Mouse (Mus musculus): ENCODE measurements around the gene Lactb. TPM values are rescaled to one million over a fixed set of nuclear protein-coding genes. Genes with fewer than 3 reads are reported as not detected.
A peak's percentile ranks its signal among the peaks of the same experiment; 100 is the strongest.

The Lactb gene
- polyA plus RNA-seq, 1 experiment = 8.5 TPM

DNA sequence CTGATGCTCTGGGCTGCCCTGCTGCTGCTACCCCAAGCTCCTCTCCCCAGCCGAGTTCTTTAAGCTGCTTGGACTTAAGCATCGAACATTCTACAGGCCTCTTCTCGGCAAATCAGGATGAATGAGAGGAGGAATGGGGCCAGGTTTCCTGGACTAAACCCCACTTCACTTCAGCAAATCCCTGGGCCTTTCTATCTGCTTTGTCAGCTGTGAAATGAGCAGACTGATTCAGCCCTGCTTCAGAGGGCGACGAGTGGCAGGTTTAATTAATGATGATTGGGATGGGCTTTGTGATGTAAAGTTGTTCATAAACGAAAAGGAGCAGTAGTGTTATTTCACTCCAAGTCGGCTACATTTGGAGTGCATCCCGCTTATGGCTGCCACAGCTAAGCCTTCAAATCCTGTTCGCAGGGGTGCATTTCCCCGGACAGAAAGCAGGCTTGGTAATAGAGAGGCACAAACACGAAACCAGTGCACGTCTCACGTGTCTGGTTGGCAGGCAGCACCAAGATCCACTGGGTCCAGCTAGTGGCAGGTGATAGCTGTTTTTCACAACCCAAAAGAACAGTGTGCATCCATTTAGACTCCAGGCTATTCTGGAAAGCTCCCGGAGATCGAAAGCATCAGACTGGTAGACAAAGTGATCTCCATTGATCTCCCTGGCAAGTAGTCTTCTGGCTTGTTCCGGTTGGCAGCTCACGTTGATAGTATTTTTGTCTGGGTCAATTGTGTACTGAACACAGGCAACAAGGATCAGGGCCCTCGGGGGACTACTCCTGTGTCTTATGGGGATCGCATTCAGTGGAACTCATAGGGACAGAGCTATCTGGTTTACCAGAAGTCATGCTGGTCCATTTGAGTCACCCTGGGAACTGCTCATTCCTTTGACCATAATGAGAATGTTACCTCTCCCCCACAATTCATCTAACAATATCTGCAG, 41.1 kb downstream of the Lactb start:
- H3K4me1 ChIP-seq = peaks cover 31% of the 10 kb centered on the region
- TF ChIP-seq FLI1 (IDR thresholded peaks at IDR 0.05; ENCODE audit: low read length) (no peak), GATA1 (IDR thresholded peaks at IDR 0.05; ENCODE audit: borderline replicate concordance, low read length) (no peak)
- H3K9me3 ChIP-seq = no peaks in the 10 kb centered on the region
- H3K27me3 ChIP-seq (replicated peaks) = no peaks in the 10 kb centered on the region
- no peak overlapping the region for H3K4me3 ChIP-seq (replicated peaks)
- H3K36me3 ChIP-seq (replicated peaks; ENCODE audit: low read length) = no peaks in the 10 kb centered on the region

DNA sequence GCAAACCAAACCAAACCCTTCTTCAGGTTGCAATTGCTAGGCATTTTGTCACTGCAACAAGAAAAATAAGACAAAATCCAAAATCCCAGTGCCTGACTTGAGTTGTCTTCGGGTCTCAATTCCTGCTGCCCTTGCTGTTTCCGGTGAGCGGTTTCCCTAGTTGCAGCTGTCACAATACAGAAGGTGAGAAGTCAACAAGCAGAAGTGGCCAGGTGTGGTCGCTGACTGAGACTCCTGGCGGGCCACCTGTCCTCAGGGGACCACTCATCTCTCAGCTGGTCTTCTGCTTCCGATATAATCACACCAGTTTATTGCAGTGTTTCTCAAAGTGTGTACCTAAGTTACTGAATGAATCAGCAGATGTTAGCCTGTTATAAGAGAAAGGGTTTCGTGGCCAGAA, 44.9 kb downstream of the Lactb start:
- Histone ChIP-seq H3K36me3 (replicated peaks; ENCODE audit: low read length) (no peaks in the 10 kb centered on the region), H3K27me3 (replicated peaks) (no peaks in the 10 kb centered on the region), H3K9me3 (no peaks in the 10 kb centered on the region), H3K4me1 (peaks cover 7% of the 10 kb centered on the region), H3K4me3 (replicated peaks) (no peak overlapping the region)
- TF ChIP-seq FLI1 (IDR thresholded peaks at IDR 0.05; ENCODE audit: low read length) (no peak), GATA1 (IDR thresholded peaks at IDR 0.05; ENCODE audit: borderline replicate concordance, low read length) (no peak)

DNA sequence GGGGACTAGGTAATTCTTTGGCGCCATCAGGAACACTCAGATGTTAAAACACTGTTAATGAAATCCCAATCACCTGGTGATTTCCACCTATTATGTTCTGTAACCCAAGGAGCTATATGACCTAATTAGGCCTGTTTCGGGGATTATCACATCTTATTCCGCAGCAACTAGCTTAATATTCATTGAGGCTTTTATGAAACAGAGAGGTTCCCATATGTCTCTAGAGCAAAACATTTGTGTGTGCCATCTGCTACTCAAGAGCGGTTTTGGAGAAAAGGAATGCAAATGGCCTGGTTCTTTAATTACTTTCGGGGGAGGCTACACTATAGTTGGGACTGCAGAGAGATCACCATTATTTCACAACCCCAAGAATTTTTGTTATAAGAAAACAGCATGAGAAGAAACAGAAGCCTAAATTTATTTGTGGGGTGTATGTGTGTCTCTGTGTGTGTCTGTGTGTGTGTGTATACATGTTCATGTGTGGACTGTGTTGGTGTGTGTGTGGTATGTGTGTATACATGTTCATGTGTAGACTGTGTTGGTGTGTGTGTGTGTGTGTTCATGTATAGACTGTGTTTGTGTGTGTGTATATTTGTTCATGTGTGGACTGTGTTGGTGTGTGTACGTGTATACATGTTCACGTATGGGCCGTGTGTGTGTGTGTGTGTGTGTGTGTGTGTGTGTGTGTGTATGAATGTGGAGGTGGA, 47.4 kb downstream of the Lactb start:
- no peaks in the 10 kb centered on the region for H3K9me3 ChIP-seq
- H3K4me3 ChIP-seq (replicated peaks) = no peak overlapping the region
- H3K4me1 ChIP-seq = peaks cover 4% of the 10 kb centered on the region; the same call in 1 of the 2 replicates
- no peak for TF ChIP-seq GATA1 (IDR thresholded peaks at IDR 0.05; ENCODE audit: borderline replicate concordance, low read length)
- no peak for TF ChIP-seq FLI1 (IDR thresholded peaks at IDR 0.05; ENCODE audit: low read length)
- no peaks in the 10 kb centered on the region for H3K36me3 ChIP-seq (replicated peaks; ENCODE audit: low read length)
- H3K27me3 ChIP-seq (replicated peaks) = no peaks in the 10 kb centered on the region

DNA sequence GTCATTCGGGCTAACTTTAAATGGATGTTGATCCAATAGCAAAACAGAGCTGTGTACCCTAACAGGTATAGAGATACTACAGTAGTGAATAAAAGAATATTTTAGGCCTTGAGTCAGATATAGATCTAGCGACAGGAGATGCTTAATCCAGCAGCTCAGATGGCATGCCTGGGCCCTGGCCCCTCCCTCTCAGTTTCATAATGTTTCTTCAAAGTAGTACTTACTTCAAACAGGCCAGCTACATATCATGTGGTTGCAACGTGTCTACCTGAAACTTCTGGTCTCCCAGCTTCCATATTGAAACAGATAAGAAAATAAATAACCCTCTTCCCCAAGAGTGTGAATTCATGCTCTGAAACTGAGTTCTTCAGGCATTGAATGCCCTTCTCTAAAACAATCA, 49.4 kb downstream of the Lactb start:
- no peak overlapping the region for H3K4me3 ChIP-seq (replicated peaks)
- H3K27me3 ChIP-seq (replicated peaks) = no peaks in the 10 kb centered on the region
- TF ChIP-seq GATA1 (IDR thresholded peaks at IDR 0.05; ENCODE audit: borderline replicate concordance, low read length) = no peak
- no peak for TF ChIP-seq FLI1 (IDR thresholded peaks at IDR 0.05; ENCODE audit: low read length)
- no peaks in the 10 kb centered on the region for H3K36me3 ChIP-seq (replicated peaks; ENCODE audit: low read length)
- no peaks in the 10 kb centered on the region; the same call in 1 of the 2 replicates for H3K9me3 ChIP-seq
- H3K4me1 ChIP-seq = peaks cover 6% of the 10 kb centered on the region; the same call in 1 of the 2 replicates

DNA sequence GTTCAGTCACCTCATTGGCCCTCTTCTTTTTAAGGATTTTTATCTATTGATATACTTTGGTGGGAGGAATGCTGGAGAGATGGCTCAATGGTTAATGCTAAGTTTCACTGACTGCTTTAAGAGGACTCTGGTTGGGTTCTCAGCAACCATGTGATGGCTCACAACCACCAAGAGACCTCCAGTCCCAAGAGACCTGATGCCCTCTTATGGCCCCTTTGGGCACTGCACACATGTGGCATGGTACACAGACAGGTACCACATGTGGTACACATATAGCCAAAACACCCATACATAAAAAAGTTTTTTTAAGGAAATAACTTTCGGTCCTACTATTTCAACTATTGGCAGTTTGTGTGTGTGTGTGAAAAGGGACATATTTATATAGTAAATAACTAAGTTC, 53.2 kb downstream of the Lactb start:
- H3K4me1 ChIP-seq = peaks cover 24% of the 10 kb centered on the region
- H3K4me3 ChIP-seq (replicated peaks) = no peak overlapping the region
- TF ChIP-seq GATA1 (IDR thresholded peaks at IDR 0.05; ENCODE audit: borderline replicate concordance, low read length) (no peak), FLI1 (IDR thresholded peaks at IDR 0.05; ENCODE audit: low read length) (no peak)
- H3K9me3 ChIP-seq = no peaks in the 10 kb centered on the region; the same call in 1 of the 2 replicates
- no peaks in the 10 kb centered on the region for H3K27me3 ChIP-seq (replicated peaks)
- peaks cover 6% of the 10 kb centered on the region for H3K36me3 ChIP-seq (replicated peaks; ENCODE audit: low read length)

DNA sequence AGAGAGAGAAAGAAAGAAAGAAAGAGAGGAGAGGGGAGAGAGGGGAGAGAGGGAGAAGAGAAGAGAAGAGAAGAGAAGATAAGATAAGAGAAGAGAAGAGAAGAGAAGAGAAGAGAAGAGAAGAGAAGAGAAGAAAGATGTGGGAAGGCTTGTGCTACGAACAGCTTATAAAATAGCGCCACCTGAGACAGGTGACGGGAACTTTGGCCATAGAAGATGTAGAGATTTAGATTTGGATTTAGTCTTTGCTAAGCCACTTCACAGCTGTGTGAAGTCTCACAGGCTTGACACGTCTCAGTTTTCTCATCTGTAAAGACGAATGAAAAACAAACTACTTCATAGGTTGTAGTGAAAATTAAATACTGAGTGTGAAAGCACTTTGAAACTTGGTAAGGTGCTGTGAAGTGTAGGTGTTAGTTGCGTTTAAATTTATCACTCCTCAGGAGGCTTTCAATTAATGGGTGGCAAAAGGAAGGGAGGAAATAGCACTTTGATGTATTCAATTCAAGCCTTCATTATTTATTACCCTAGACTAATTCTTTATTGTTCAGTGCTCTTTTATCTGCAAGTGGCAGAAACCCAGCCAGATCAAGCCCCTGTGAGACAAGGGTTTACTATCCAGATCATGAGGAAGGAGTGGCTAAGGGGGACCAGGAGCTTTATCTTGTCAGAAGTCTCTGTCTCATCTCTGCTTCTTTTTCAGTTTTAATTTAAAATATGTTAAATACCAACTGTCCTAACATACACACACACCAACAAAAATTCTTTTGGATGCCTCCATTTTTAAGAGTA, 54.6 kb downstream of the Lactb start:
- Histone ChIP-seq H3K4me3 (replicated peaks) (peak overlapping the region; percentile 59), H3K36me3 (replicated peaks; ENCODE audit: low read length) (peaks cover 10% of the 10 kb centered on the region), H3K9me3 (no peaks in the 10 kb centered on the region; the same call in 1 of the 2 replicates), H3K4me1 (peaks cover 38% of the 10 kb centered on the region), H3K27me3 (replicated peaks) (no peaks in the 10 kb centered on the region)
- TF ChIP-seq FLI1 (IDR thresholded peaks at IDR 0.05; ENCODE audit: low read length) = no peak
- TF ChIP-seq GATA1 (IDR thresholded peaks at IDR 0.05; ENCODE audit: borderline replicate concordance, low read length) = no peak

DNA sequence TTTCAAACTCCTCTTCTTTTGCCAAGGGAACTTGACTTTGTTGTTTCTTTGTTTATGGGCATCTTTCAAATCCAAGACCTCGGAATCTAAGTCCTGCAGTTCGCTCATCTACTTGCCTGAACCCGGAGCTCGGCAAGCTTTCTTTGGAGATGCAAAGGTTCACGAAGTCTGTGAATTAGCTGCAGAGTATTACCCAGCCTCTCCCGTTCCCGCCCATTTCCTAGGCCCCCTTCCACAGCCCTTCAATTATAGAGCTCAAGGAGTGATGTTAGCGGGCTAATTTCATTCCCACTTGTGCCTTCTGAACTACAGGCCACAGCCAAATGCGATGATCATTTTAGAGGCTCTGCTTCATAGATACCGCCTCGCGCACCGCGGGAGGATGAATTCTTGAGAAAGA, 55.3 kb downstream of the Lactb start:
- Histone ChIP-seq H3K9me3 (no peaks in the 10 kb centered on the region; the same call in 1 of the 2 replicates), H3K4me3 (replicated peaks) (peak overlapping the region; percentile 100), H3K36me3 (replicated peaks; ENCODE audit: low read length) (peaks cover 12% of the 10 kb centered on the region), H3K27me3 (replicated peaks) (no peaks in the 10 kb centered on the region), H3K4me1 (peaks cover 44% of the 10 kb centered on the region)
- no peak for TF ChIP-seq FLI1 (IDR thresholded peaks at IDR 0.05; ENCODE audit: low read length)
- TF ChIP-seq GATA1 (IDR thresholded peaks at IDR 0.05; ENCODE audit: borderline replicate concordance, low read length) = no peak

DNA sequence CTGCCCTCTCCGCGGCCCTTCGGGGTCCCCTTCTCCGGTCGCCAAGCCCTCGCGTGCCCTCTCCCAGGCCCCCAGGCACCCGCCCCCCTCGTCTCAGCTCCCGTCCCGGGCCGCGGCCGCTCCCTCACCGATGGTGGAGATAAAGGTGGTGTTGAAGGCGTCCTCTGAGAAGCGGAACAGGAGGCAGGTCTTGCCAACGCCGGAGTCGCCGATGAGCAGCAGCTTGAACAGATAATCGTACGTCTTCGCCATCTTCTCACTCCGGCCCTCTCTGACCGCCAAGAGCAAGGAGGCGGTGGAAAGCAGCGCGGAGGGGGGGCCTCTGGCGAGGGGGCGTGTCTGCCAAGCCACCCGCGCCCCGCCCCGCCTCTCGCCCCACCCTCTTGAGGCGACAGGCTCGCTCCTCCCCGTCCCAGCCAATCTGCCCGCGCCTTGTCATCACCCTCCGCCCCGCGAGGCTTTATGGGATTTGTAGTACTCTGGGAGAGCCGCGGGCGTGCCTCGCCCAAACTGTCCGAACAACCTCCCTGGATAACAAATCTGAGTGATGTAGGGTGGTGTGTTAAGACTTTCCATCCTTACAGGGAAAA, 55.8 kb downstream of the Lactb start, which contains the start of gene Rab8b:
Rab8b (minus strand) TSS at position 306 of the 590 bp plus-strand sequence.
- Histone ChIP-seq H3K4me1 (peaks cover 49% of the 10 kb centered on the region), H3K36me3 (replicated peaks; ENCODE audit: low read length) (peaks cover 16% of the 10 kb centered on the region), H3K4me3 (replicated peaks) (peak within 1 kb of the TSS; percentile 100), H3K9me3 (no peaks in the 10 kb centered on the region; the same call in 1 of the 2 replicates), H3K27me3 (replicated peaks) (no peaks in the 10 kb centered on the region)
- TF ChIP-seq FLI1 (IDR thresholded peaks at IDR 0.05; ENCODE audit: low read length) = no peak
